Mouse (Mus musculus) embryonic fibroblast, embryonic 13.5 days (primary cell): ENCODE data around the gene Mdk. TPM values are rescaled to one million over a fixed set of nuclear protein-coding genes. Genes with fewer than 3 reads are reported as not detected.

ENCODE experiments used
- H3K27ac ChIP-seq: 2 replicates; pipeline ENCODE4 v1.5.1; 2012; ENCODE audit warnings: low read length, control low read depth, inconsistent platforms; ENCODE audit not compliant: insufficient read depth
- H3K4me1 ChIP-seq: 2 replicates; pipeline ENCODE4 v1.6.1; 2011; ENCODE audit warnings: low read length; ENCODE audit not compliant: control insufficient read depth, insufficient read depth
- H3K4me3 ChIP-seq: 2 replicates; pipeline ENCODE4 v1.5.1; 2011; ENCODE audit warnings: mild to moderate bottlenecking, control low read depth, low read length; ENCODE audit not compliant: insufficient read depth
- CTCF ChIP-seq: IDR thresholded peaks from 2 replicates; pipeline ENCODE4 v1.5.1; 2011; ENCODE audit warnings: mild to moderate bottlenecking, control low read depth, low read length, moderate library complexity, borderline replicate concordance; ENCODE audit not compliant: insufficient read depth
- POLR2A ChIP-seq: IDR thresholded peaks from 2 replicates; pipeline ENCODE4 v1.6.1; 2011; ENCODE audit warnings: low read depth, mild to moderate bottlenecking, control low read depth, low read length, moderate library complexity
- polyA plus RNA-seq: library from polyadenylated mRNA; stranded (reverse); fragments of >200 nt; gene quantifications from 2 replicates; pipeline ENCODE4 v1.2.4, GENCODE M21; 2011; ENCODE audit warnings: low read depth; ENCODE audit not compliant: missing spikeins, insufficient read length

The Mdk gene
- polyA plus RNA-seq, 1 experiment = 148 TPM

DNA sequence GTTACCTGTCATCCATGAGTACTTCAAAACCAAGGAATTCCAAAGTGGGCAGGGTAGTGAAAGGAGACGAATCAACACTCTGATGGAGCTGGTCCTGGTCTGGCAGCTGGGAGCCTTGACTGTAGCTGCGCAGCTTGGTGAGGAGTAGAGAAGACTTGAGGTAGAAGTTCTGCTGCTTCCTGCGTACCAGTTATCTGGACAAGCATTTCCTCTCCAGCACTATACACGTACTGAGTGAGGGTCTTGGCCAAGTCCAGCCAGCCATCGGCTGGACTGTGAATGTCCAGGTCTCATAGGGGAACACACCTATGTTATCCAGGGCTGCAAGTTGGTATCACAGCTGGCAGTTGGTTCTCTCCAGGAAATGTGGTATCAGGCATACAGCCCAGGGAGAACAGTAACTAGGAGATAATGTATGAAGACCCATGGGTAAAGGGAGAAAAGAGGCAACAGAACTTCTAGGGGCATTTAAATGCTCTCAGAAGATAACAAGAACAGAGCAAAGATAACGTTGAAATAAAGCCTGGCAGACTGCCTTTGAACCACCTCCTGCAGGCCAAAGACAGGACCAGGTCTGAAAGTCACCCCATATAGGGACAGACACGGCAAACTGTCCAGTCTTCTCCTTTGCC, 15.6 kb downstream of the Mdk start:
- Histone ChIP-seq H3K4me1 (peaks cover 5% of the 10 kb centered on the region; the same call in 1 of the 2 replicates), H3K27ac (no peak overlapping the region), H3K4me3 (no peak overlapping the region)
- no peak for TF ChIP-seq CTCF
- no peak for TF ChIP-seq POLR2A

- TF ChIP-seq CTCF (no peak), POLR2A (no peak)
- Histone ChIP-seq H3K27ac (no peak overlapping the region), H3K4me1 (peaks cover 5% of the 10 kb centered on the region; the same call in 1 of the 2 replicates), H3K4me3 (no peak overlapping the region)
Observed at GRCm38 (mm10) chr2:91913328-91914110, 18.6 kb downstream of the Mdk start.

GRCm38 (mm10) chr2:91912616-91913015, 19.5 kb downstream of the Mdk start:
- no peak overlapping the region for H3K27ac ChIP-seq
- TF ChIP-seq POLR2A (no peak), CTCF (no peak)

DNA sequence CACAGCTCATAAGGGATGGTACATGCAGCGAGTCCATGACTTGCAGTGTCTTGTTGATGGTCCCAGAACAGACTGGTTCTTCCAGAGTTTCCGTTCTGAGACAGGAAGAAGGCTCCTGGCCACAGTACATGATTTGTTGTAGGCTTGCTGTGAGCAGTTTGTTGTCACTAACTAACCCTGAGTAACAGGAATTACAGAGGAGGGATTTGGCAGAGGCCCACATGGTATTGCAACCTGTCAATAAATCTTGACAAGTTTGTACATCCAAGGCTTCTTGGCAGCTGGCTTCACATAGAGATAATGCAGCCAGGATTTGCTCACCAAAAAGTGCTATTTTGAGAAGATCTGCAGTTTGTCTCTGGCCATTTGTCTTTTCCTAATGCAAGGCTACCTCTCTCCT, 26.0 kb downstream of the Mdk start:
- TF ChIP-seq POLR2A (no peak), CTCF (no peak)
- Histone ChIP-seq H3K4me1 (no peaks in the 10 kb centered on the region), H3K27ac (no peak overlapping the region), H3K4me3 (no peak overlapping the region)

More at GRCm38 (mm10) chr2:91912616-91913015, 19.5 kb downstream of the Mdk start:
- Histone ChIP-seq H3K4me3 (no peak overlapping the region), H3K4me1 (peaks cover 5% of the 10 kb centered on the region; the same call in 1 of the 2 replicates)

DNA sequence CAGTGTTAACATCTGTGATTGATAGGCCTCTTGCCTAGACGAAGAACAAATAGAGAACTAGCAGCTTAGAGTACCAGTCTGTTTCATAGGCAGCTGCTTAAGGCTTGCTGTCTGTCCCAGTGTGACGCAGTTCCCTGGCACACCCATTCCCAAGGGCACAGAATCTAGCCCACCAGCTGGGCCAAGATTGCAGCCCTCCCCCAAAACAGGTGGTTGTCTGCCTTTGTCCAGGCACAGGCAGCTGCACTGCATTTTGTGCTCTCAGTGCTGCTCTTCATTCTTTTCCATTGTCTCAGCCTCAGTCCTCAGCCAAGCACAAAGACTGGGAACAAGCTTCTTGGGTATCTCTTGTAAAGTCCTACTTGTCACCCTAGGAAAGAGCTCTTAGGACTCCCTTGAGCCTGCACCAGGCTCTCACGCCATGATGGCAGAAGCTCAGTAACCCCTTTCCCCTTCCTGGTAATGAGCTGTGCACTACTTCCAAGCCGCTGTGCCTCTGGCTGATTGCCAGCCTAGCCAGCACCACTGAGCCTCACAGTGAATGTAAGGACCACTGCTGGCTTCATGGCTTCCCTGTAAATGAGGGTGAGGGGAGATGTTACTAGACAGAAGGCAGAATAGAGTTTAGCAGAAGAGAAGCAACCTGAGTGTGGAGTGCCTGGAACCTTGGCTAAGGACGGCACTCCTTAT, 27.3 kb downstream of the Mdk start:
- TF ChIP-seq CTCF (no peak), POLR2A (no peak)
- Histone ChIP-seq H3K4me3 (no peak overlapping the region), H3K27ac (no peak overlapping the region), H3K4me1 (no peaks in the 10 kb centered on the region)

GRCm38 (mm10) chr2:91903171-91903925, 28.7 kb downstream of the Mdk start:
- TF ChIP-seq POLR2A (no peak), CTCF (no peak)
- H3K4me3 ChIP-seq = no peak overlapping the region

GRCm38 (mm10) chr2:91902336-91902735, 29.8 kb downstream of the Mdk start:
- no peak for TF ChIP-seq POLR2A
- Histone ChIP-seq H3K4me1 (no peaks in the 10 kb centered on the region), H3K27ac (no peak overlapping the region), H3K4me3 (no peak overlapping the region)

More at GRCm38 (mm10) chr2:91903171-91903925, 28.7 kb downstream of the Mdk start:
- Histone ChIP-seq H3K4me1 (no peaks in the 10 kb centered on the region), H3K27ac (peak overlapping the region; percentile 18; the same call in 1 of the 2 replicates)

- Histone ChIP-seq H3K27ac (no peak overlapping the region), H3K4me3 (no peak overlapping the region), H3K4me1 (peaks cover 2% of the 10 kb centered on the region; the same call in 1 of the 2 replicates)
- TF ChIP-seq CTCF = no peak
- TF ChIP-seq POLR2A = no peak
Observed at GRCm38 (mm10) chr2:91900431-91900830, 31.7 kb downstream of the Mdk start.

GRCm38 (mm10) chr2:91899141-91899540, 33.0 kb downstream of the Mdk start:
- Histone ChIP-seq H3K27ac (no peak overlapping the region), H3K4me3 (no peak overlapping the region), H3K4me1 (peaks cover 6% of the 10 kb centered on the region; the same call in 1 of the 2 replicates)
- TF ChIP-seq CTCF = no peak
- TF ChIP-seq POLR2A = no peak

GRCm38 (mm10) chr2:91897968-91898367, 34.1 kb downstream of the Mdk start:
- Histone ChIP-seq H3K4me3 (no peak overlapping the region), H3K27ac (no peak overlapping the region), H3K4me1 (peaks cover 6% of the 10 kb centered on the region; the same call in 1 of the 2 replicates)
- TF ChIP-seq CTCF (no peak), POLR2A (no peak)
